8 mouse cellular contexts compared by ENCODE assay signal in genomic region chr16:56038090-56038489, GRCm38 (mm10). TPM values are rescaled to one million over a fixed set of nuclear protein-coding genes. Genes with fewer than 3 reads are reported as not detected.
A peak's percentile ranks its signal among the peaks of the same experiment; 100 is the strongest.
DNase-seq lines count a peak whose midpoint lies in the region; ATAC-seq lines count a peak whose summit lies in the region.

No protein-coding gene starts in this region.

- H3K9ac ChIP-seq in kidney, embryonic 15.5 days, result peak overlapping the region; percentile 91
- H3K9ac ChIP-seq in hindbrain, embryonic 14.5 days, result peak overlapping the region; percentile 76
- H3K9ac ChIP-seq in midbrain, embryonic 14.5 days (replicated peaks; ENCODE audit: low read length), result peak overlapping the region; percentile 78

- ATAC-seq in kidney, embryonic 15.5 days (replicated peaks; ENCODE audit: low FRiP score), result peak; percentile 40
- ATAC-seq in common myeloid progenitor, adult 5-6 weeks (replicated peaks; ENCODE audit: low read depth, poor library complexity, severe bottlenecking), result 0 out of 2 replicates have a peak, but pooled peaks have one; percentile 4
- ATAC-seq in hindbrain, embryonic 14.5 days (ENCODE audit: low FRiP score), result no peak
- peak; percentile 39 for ATAC-seq in midbrain, embryonic 14.5 days (ENCODE audit: low FRiP score, low TSS enrichment)

- DNase-seq in kidney, postnatal 10 days, result no peak
- no peak for DNase-seq in hindbrain, embryonic 14.5 days (ENCODE audit: low spot score)
- DNase-seq in midbrain, embryonic 14.5 days, result no peak
- DNase-seq in thymus, adult 18-20 months, result no peak
- no peak for DNase-seq in layer of hippocampus, adult 9-10 months (ENCODE audit: low spot score)
- no peak for DNase-seq in ovary, adult 18-20 months (ENCODE audit: low spot score)

- peaks cover 15% of the 10 kb centered on the region for H3K4me1 ChIP-seq in kidney, embryonic 15.5 days
- peaks cover 18% of the 10 kb centered on the region for H3K4me1 ChIP-seq in hindbrain, embryonic 14.5 days (replicated peaks; ENCODE audit: control insufficient read depth, insufficient read depth, low read length)
- peaks cover 12% of the 10 kb centered on the region for H3K4me1 ChIP-seq in midbrain, embryonic 14.5 days (ENCODE audit: control insufficient read depth, insufficient read depth, low read length)

- H3K4me3 ChIP-seq in kidney, embryonic 15.5 days (replicated peaks), result peak overlapping the region; percentile 98
- H3K4me3 ChIP-seq in hindbrain, embryonic 14.5 days (replicated peaks; ENCODE audit: low read length), result peak overlapping the region; percentile 76
- peak overlapping the region; percentile 86 for H3K4me3 ChIP-seq in midbrain, embryonic 14.5 days (replicated peaks; ENCODE audit: low read depth, low read length)

- H3K36me3 ChIP-seq in kidney, embryonic 15.5 days, result peaks cover 18% of the 10 kb centered on the region
- peaks cover 21% of the 10 kb centered on the region for H3K36me3 ChIP-seq in hindbrain, embryonic 14.5 days (replicated peaks; ENCODE audit: control insufficient read depth, insufficient read depth)
- H3K36me3 ChIP-seq in midbrain, embryonic 14.5 days (ENCODE audit: control insufficient read depth, insufficient read depth, low read length), result peaks cover 16% of the 10 kb centered on the region

- no peaks in the 10 kb centered on the region for H3K27me3 ChIP-seq in kidney, embryonic 15.5 days
- H3K27me3 ChIP-seq in hindbrain, embryonic 14.5 days (ENCODE audit: control insufficient read depth, insufficient read depth, low read length), result no peaks in the 10 kb centered on the region
- no peaks in the 10 kb centered on the region for H3K27me3 ChIP-seq in midbrain, embryonic 14.5 days (ENCODE audit: control insufficient read depth, insufficient read depth, low read length)

- 34% methylated on average over 8 of the region's 8 CpGs for WGBS in kidney, embryonic 15.5 days
- 36% methylated on average over 8 of the region's 8 CpGs for WGBS in hindbrain, embryonic 14.5 days
- WGBS in midbrain, embryonic 14.5 days, result 33% methylated on average over 8 of the region's 8 CpGs

- peak overlapping the region; percentile 93 for H3K27ac ChIP-seq in kidney, embryonic 15.5 days
- peak overlapping the region; percentile 89 for H3K27ac ChIP-seq in hindbrain, embryonic 14.5 days
- H3K27ac ChIP-seq in midbrain, embryonic 14.5 days (replicated peaks; ENCODE audit: low read depth, low read length), result peak overlapping the region; percentile 85

- no peaks in the 10 kb centered on the region for H3K9me3 ChIP-seq in kidney, embryonic 15.5 days (replicated peaks)
- no peaks in the 10 kb centered on the region for H3K9me3 ChIP-seq in hindbrain, embryonic 14.5 days (ENCODE audit: control insufficient read depth, low read length)
- H3K9me3 ChIP-seq in midbrain, embryonic 14.5 days (ENCODE audit: control insufficient read depth, low read length), result no peaks in the 10 kb centered on the region

- H3K4me2 ChIP-seq in kidney, embryonic 15.5 days, result peak overlapping the region; percentile 65
- peak overlapping the region; percentile 72 for H3K4me2 ChIP-seq in hindbrain, embryonic 14.5 days (replicated peaks)
- peak overlapping the region; percentile 72 for H3K4me2 ChIP-seq in midbrain, embryonic 14.5 days (ENCODE audit: low read length)

RNA-seq across cellular contexts. Expression of gene Trmt10c, which starts 0.5 kb away (rescaled TPM):
- 28.8 and 28.9 TPM in 2 replicates for polyA plus RNA-seq in kidney, embryonic 15.5 days (2015; fragmentation: Nextera tagmentation; extraction: Ambion mirVana)
- 50.0 and 58.0 TPM in 2 replicates for total RNA-seq in common myeloid progenitor, adult 5-6 weeks (2017)
- polyA plus RNA-seq in hindbrain, embryonic 14.5 days (2014; fragmentation: Nextera tagmentation; extraction: Ambion mirVana), result 20.9 and 21.8 TPM in 2 replicates
- 23.8 and 24.0 TPM in 2 replicates for polyA plus RNA-seq in midbrain, embryonic 14.5 days (2014; fragmentation: Nextera tagmentation; extraction: Ambion mirVana)

RNA-seq across cellular contexts. Expression of gene Pcnp, which starts 8.6 kb away (rescaled TPM):
- 216 and 240 TPM in 2 replicates for polyA plus RNA-seq in kidney, embryonic 15.5 days (2015; fragmentation: Nextera tagmentation; extraction: Ambion mirVana)
- 116 and 120 TPM in 2 replicates for total RNA-seq in common myeloid progenitor, adult 5-6 weeks (2017)
- polyA plus RNA-seq in hindbrain, embryonic 14.5 days (2014; fragmentation: Nextera tagmentation; extraction: Ambion mirVana), result 214 and 224 TPM in 2 replicates
- polyA plus RNA-seq in midbrain, embryonic 14.5 days (2014; fragmentation: Nextera tagmentation; extraction: Ambion mirVana), result 212 and 241 TPM in 2 replicates

RNA-seq across cellular contexts. Expression of gene Senp7, which starts 10.0 kb away (rescaled TPM):
- polyA plus RNA-seq in kidney, embryonic 15.5 days (2015; fragmentation: Nextera tagmentation; extraction: Ambion mirVana), result 28.8 and 33.2 TPM in 2 replicates
- 26.1 and 29.4 TPM in 2 replicates for total RNA-seq in common myeloid progenitor, adult 5-6 weeks (2017)
- 49.1 and 54.7 TPM in 2 replicates for polyA plus RNA-seq in hindbrain, embryonic 14.5 days (2014; fragmentation: Nextera tagmentation; extraction: Ambion mirVana)
- polyA plus RNA-seq in midbrain, embryonic 14.5 days (2014; fragmentation: Nextera tagmentation; extraction: Ambion mirVana), result 59.6 and 70.9 TPM in 2 replicates
